Mouse (Mus musculus) myocyte (in vitro differentiated cells): ENCODE results near the gene Supt4a.

Source experiments
- CEBPB ChIP-seq: IDR thresholded peaks from 2 replicates; pipeline ENCODE4 v1.6.1; 2011; ENCODE audit warnings: mild to moderate bottlenecking, moderate library complexity; ENCODE audit not compliant: poor library complexity, insufficient read depth, severe bottlenecking
- E2F4 ChIP-seq: IDR thresholded peaks from one replicate; pipeline ENCODE4 v1.6.1; 2011; ENCODE audit warnings: mild to moderate bottlenecking, control low read depth, moderate library complexity; ENCODE audit not compliant: insufficient read depth
- MAX ChIP-seq: IDR thresholded peaks from one replicate; pipeline ENCODE4 v1.6.1; 2011; ENCODE audit warnings: low read depth, mild to moderate bottlenecking, control low read depth
- MYOD1 ChIP-seq, 3 experiments: IDR thresholded peaks; one replicate each; pipeline ENCODE4 v1.6.1; 2011; ENCODE audit warnings: control low read depth in 2 of 3, low read depth in 2 of 3, mild to moderate bottlenecking in 2 of 3, moderate library complexity in 1 of 3; ENCODE audit not compliant: insufficient read length in 2 of 3, control insufficient read depth in 1 of 3
- MYOG ChIP-seq, 3 experiments: IDR thresholded peaks; one replicate each; pipeline ENCODE4 v1.6.1; 2011; ENCODE audit warnings: control low read depth in 2 of 3, low read depth in 2 of 3, mild to moderate bottlenecking in 2 of 3; ENCODE audit not compliant: insufficient read length in 2 of 3, control insufficient read depth in 1 of 3, insufficient read depth in 1 of 3
- POLR2A ChIP-seq: IDR thresholded peaks from one replicate; pipeline ENCODE4 v1.6.1; 2011; ENCODE audit warnings: low read depth, mild to moderate bottlenecking, control low read depth, moderate library complexity; ENCODE audit not compliant: insufficient read length
- POLR2AphosphoS2 ChIP-seq: IDR thresholded peaks from one replicate; pipeline ENCODE4 v1.6.1; 2011; ENCODE audit warnings: low read depth, control low read depth; ENCODE audit not compliant: insufficient read length
- REST ChIP-seq: IDR thresholded peaks from one replicate; pipeline ENCODE4 v1.6.1; 2011; ENCODE audit warnings: mild to moderate bottlenecking, control low read depth, moderate library complexity; ENCODE audit not compliant: insufficient read depth, insufficient read length
- SRF ChIP-seq: IDR thresholded peaks from one replicate; pipeline ENCODE4 v1.6.1; 2011; ENCODE audit warnings: low read depth; ENCODE audit not compliant: control insufficient read depth, insufficient read length
- TCF12 ChIP-seq: IDR thresholded peaks from one replicate; pipeline ENCODE4 v1.6.1; 2011; ENCODE audit warnings: mild to moderate bottlenecking, control low read depth; ENCODE audit not compliant: poor library complexity, insufficient read depth, severe bottlenecking
- TCF3 ChIP-seq: IDR thresholded peaks from one replicate; pipeline ENCODE4 v1.6.1; 2011; ENCODE audit warnings: low read depth, control low read depth; ENCODE audit not compliant: insufficient read length
- USF1 ChIP-seq: IDR thresholded peaks from one replicate; pipeline ENCODE4 v1.6.1; 2011; ENCODE audit warnings: low read depth, mild to moderate bottlenecking, control low read depth, moderate library complexity

GRCm38 (mm10) chr11:87703654-87704053 is 33.7 kb upstream of the Supt4a start:
- TF ChIP-seq REST = no peak
- no peak for TF ChIP-seq POLR2AphosphoS2
- TF ChIP-seq E2F4 = no peak
- no peak for TF ChIP-seq POLR2A
- no peak for TF ChIP-seq USF1
- TF ChIP-seq TCF3 = no peak
- TF ChIP-seq CEBPB = no peak
- no peak for TF ChIP-seq TCF12
- no peak for TF ChIP-seq MYOD1 (IDR thresholded peaks at IDR 0.05; ENCODE audit: control insufficient read depth in 1 of 3, insufficient read length in 2 of 3, low read depth in 2 of 3)
- no peak for TF ChIP-seq SRF
- no peak for TF ChIP-seq MAX
- no peak for TF ChIP-seq MYOG (IDR thresholded peaks at IDR 0.05; ENCODE audit: control insufficient read depth in 1 of 3, insufficient read depth in 1 of 3, insufficient read length in 2 of 3, low read depth in 2 of 3)
